Mouse (Mus musculus): Measurements from ENCODE around the gene Ebpl. TPM values are rescaled to one million over a fixed set of nuclear protein-coding genes. Genes with fewer than 3 reads are reported as not detected.

Ebpl gene
- polyA plus RNA-seq, 2 experiments, result 4.8 to 14.5 TPM

DNA sequence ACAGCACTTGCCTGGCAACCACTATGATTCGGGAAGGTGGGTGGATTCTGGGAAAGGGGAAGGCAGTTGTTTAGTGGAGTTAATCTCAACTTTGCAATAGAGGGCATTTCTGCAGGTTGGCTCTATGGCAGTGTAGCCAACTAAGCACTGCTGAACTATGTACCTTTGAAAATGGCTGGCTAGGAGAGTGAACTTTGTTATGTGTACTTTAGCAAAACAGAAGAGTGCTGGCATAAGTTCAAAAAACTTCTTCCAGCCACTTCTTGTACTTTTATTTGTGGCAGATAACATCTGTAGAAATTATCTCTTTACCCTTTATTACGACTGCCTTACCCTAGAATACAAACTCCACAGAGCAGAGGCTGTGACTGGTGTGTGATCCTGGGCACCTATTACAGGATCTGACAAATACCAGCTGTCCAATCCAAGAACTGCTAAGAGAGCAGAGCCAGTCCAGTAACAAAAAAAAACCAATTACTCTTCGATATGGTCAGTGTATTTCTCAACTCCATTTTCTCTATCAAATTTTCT lies 807 bp upstream of the Ebpl start:
- Histone ChIP-seq H3K4me3 (replicated peaks; ENCODE audit: low read length) (peak overlapping the region; percentile 54; the same call in 1 of the 2 replicates), H3K9ac (ENCODE audit: low read depth, low read length, severe bottlenecking) (no peak overlapping the region), H3K4me2 (replicated peaks; ENCODE audit: low read depth, low read length, severe bottlenecking) (peak overlapping the region; percentile 51), H3K27ac (replicated peaks; ENCODE audit: low read depth, low read length) (no peak overlapping the region), H3K9me3 (ENCODE audit: control insufficient read depth, low read length) (no peaks in the 10 kb centered on the region), H3K27me3 (ENCODE audit: control insufficient read depth, insufficient read depth, low read length) (no peaks in the 10 kb centered on the region), H3K4me1 (ENCODE audit: control insufficient read depth, insufficient read depth, low read length) (peaks cover 3% of the 10 kb centered on the region; the same call in 1 of the 2 replicates), H3K36me3 (ENCODE audit: control insufficient read depth, insufficient read depth, low read length) (peaks cover 2% of the 10 kb centered on the region; the same call in 1 of the 2 replicates)
- DNase-seq (ENCODE audit: low spot score), result no peak
- 64% methylated on average over 3 of the region's 3 CpGs for WGBS
- TF ChIP-seq POLR2A (IDR thresholded peaks at IDR 0.05; ENCODE audit: borderline replicate concordance, extremely low read depth, insufficient read depth, insufficient read length), result no peak
- no peak for ATAC-seq (ENCODE audit: low FRiP score, low read depth)

DNA sequence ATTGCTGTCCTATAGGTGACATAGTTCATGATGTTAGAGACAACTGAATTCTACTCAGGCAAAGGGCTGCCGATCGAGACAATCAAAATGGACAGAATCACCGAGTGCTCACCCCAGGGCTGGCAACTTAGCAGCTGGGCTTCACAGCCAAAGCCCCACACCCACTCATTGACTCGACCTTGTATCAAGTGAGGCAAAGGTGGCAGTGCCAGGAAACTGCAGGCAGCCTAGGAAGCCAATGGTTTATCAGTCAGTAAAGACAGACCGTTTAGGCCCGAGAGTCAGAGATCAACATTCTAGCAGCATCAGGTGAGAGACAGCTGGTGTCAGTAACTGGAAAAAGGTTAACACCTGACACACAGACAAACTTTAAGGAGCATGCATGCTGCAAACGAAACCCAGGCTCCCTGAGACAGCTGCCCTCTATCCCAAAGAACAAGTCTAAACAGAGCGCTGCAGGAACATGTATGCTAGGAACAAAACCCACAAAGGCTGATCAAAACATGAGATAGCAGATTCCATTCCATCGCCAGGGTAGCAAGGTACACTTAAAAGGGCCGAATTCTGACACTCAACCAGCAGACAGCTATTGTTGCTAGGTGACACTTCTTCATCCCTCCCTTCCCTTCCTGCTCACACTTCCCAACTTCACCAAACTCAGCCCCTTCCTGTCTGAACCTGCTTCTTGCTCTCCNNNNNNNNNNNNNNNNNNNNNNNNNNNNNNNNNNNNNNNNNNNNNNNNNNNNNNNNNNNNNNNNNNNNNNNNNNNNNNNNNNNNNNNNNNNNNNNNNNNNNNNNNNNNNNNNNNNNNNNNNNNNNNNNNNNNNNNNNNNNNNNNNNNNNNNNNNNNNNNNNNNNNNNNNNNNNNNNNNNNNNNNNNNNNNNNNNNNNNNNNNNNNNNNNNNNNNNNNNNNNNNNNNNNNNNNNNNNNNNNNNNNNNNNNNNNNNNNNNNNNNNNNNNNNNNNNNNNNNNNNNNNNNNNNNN lies 5.7 kb downstream of the Ebpl start:
- H3K4me1 ChIP-seq (ENCODE audit: control insufficient read depth, insufficient read depth, low read length), result no peaks in the 10 kb centered on the region
- H3K9me3 ChIP-seq (ENCODE audit: control insufficient read depth, low read length), result no peaks in the 10 kb centered on the region
- H3K27me3 ChIP-seq (ENCODE audit: control insufficient read depth, insufficient read depth, low read length), result no peaks in the 10 kb centered on the region
- 77% methylated on average over 10 of the region's 10 CpGs for WGBS
- no peak overlapping the region for H3K27ac ChIP-seq (replicated peaks; ENCODE audit: low read depth, low read length)
- H3K36me3 ChIP-seq (ENCODE audit: control insufficient read depth, insufficient read depth, low read length), result no peaks in the 10 kb centered on the region; the same call in 1 of the 2 replicates
- ATAC-seq (ENCODE audit: low FRiP score, low read depth) (no peak), DNase-seq (ENCODE audit: low spot score) (peak; percentile 29)
- no peak overlapping the region for H3K4me3 ChIP-seq (replicated peaks; ENCODE audit: low read length)
- no peak overlapping the region for H3K4me2 ChIP-seq (replicated peaks; ENCODE audit: low read depth, low read length, severe bottlenecking)
- no peak for TF ChIP-seq POLR2A (IDR thresholded peaks at IDR 0.05; ENCODE audit: borderline replicate concordance, extremely low read depth, insufficient read depth, insufficient read length)
- H3K9ac ChIP-seq (ENCODE audit: low read depth, low read length, severe bottlenecking), result no peak overlapping the region

DNA sequence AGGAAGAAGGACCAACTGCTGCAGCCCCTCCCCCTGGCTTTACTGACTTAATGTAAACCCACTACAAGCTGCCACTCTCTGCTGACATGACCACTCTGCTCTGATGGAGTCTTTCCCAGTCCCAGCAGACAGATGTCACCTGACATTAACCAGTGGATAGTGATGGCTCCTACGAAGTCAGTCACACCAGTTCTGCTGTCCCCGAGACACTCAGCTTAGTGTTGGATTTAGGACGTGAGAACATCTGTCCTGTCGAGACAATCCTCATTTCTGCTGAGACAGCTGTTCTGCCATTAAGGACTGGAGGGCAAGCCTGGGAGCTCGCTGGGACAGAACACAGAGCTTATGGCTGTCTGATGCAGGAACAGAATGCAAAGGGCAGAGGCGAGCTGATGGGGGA lies 9.4 kb downstream of the Ebpl start:
- ATAC-seq (ENCODE audit: low FRiP score, low read depth) (no peak), DNase-seq (ENCODE audit: low spot score) (no peak)
- no peak for TF ChIP-seq POLR2A (IDR thresholded peaks at IDR 0.05; ENCODE audit: borderline replicate concordance, extremely low read depth, insufficient read depth, insufficient read length)
- no peaks in the 10 kb centered on the region for H3K4me1 ChIP-seq (ENCODE audit: control insufficient read depth, insufficient read depth, low read length)
- no peak overlapping the region for H3K4me2 ChIP-seq (replicated peaks; ENCODE audit: low read depth, low read length, severe bottlenecking)
- H3K9me3 ChIP-seq (ENCODE audit: control insufficient read depth, low read length), result no peaks in the 10 kb centered on the region
- no peak overlapping the region for H3K4me3 ChIP-seq (replicated peaks; ENCODE audit: low read length)
- no peak overlapping the region for H3K9ac ChIP-seq (ENCODE audit: low read depth, low read length, severe bottlenecking)
- WGBS, result 54% methylated on average over 6 of the region's 6 CpGs
- H3K36me3 ChIP-seq (ENCODE audit: control insufficient read depth, insufficient read depth, low read length), result 0 out of 2 replicates have a peak, but pooled peaks cover 3% of the 10 kb centered on the region
- no peak overlapping the region for H3K27ac ChIP-seq (replicated peaks; ENCODE audit: low read depth, low read length)
- H3K27me3 ChIP-seq (ENCODE audit: control insufficient read depth, insufficient read depth, low read length), result no peaks in the 10 kb centered on the region

DNA sequence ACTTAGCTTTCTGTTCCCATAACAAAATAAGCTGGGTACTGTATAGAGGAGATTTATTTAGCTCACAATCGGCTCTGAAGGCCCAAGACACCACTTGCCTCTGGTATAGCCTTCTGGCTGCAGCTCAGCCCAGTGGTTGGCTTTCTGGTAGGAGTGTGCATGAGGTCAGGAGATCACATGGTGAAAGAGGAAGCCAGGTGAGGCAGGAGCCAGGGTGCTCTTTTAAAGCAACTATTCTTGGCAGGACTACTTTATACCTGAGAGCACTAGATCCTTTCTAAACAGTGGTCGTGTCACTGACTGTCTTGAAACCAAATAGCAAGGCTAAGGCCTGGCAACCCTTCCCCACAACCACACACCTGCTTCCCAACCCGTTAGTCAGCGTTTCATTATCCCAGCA lies 10.4 kb downstream of the Ebpl start:
- H3K27me3 ChIP-seq (ENCODE audit: control insufficient read depth, insufficient read depth, low read length), result no peaks in the 10 kb centered on the region
- WGBS, result 90% methylated on average over 4 of the region's 4 CpGs
- H3K9ac ChIP-seq (ENCODE audit: low read depth, low read length, severe bottlenecking), result no peak overlapping the region
- H3K9me3 ChIP-seq (ENCODE audit: control insufficient read depth, low read length), result no peaks in the 10 kb centered on the region
- no peak overlapping the region for H3K27ac ChIP-seq (replicated peaks; ENCODE audit: low read depth, low read length)
- ATAC-seq (ENCODE audit: low FRiP score, low read depth) (no peak), DNase-seq (ENCODE audit: low spot score) (no peak)
- H3K4me2 ChIP-seq (replicated peaks; ENCODE audit: low read depth, low read length, severe bottlenecking), result no peak overlapping the region
- H3K4me1 ChIP-seq (ENCODE audit: control insufficient read depth, insufficient read depth, low read length), result no peaks in the 10 kb centered on the region
- H3K4me3 ChIP-seq (replicated peaks; ENCODE audit: low read length), result no peak overlapping the region
- 0 out of 2 replicates have a peak, but pooled peaks cover 3% of the 10 kb centered on the region for H3K36me3 ChIP-seq (ENCODE audit: control insufficient read depth, insufficient read depth, low read length)
- TF ChIP-seq POLR2A (IDR thresholded peaks at IDR 0.05; ENCODE audit: borderline replicate concordance, extremely low read depth, insufficient read depth, insufficient read length), result no peak

DNA sequence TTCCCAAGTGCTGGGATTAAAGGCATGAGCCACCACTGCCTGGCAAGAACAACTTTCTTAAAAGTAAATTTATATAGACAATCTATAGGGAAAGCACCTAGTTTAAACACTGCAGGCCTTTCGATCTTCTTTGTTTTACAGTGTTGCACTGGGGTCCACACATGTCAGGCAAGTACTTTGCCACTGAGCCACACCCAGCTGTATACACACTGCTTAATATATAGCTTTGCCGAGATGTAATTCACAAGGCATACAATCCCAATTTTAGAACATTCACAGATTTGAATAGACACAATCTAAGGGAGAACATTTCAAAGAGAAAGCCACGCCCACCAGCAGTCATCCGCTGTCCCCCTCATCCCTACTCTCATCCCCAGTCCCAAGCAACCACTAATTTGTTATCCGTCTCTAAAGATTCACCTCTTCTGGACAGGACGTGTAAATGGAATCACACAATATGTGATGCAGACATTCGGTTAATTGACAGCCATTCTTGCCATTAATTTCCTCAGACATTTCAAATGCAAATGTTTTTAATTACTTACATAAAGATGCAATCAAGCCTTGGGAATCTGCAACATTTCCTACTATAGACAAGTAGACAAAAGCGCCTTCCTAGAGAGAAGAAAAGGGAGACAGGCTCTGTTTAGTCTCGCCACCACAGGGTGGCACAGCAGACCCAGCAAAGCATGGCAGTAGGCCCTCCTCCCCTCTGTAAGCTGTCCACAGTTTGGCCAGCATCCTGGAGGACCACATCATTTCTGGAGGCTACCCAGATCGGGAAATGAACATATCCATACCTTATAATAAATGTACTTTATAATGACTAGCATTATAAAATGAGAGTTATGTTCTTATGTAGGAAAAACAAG lies 13.2 kb downstream of the Ebpl start:
- H3K36me3 ChIP-seq (ENCODE audit: control insufficient read depth, insufficient read depth, low read length), result 0 out of 2 replicates have a peak, but pooled peaks cover 3% of the 10 kb centered on the region
- no peaks in the 10 kb centered on the region for H3K27me3 ChIP-seq (ENCODE audit: control insufficient read depth, insufficient read depth, low read length)
- H3K4me3 ChIP-seq (replicated peaks; ENCODE audit: low read length), result no peak overlapping the region
- no peak overlapping the region for H3K9ac ChIP-seq (ENCODE audit: low read depth, low read length, severe bottlenecking)
- WGBS, result 84% methylated on average over 10 of the region's 10 CpGs
- H3K4me1 ChIP-seq (ENCODE audit: control insufficient read depth, insufficient read depth, low read length), result no peaks in the 10 kb centered on the region
- H3K4me2 ChIP-seq (replicated peaks; ENCODE audit: low read depth, low read length, severe bottlenecking), result no peak overlapping the region
- no peak overlapping the region for H3K27ac ChIP-seq (replicated peaks; ENCODE audit: low read depth, low read length)
- no peak for ATAC-seq (ENCODE audit: low FRiP score, low read depth)
- no peaks in the 10 kb centered on the region for H3K9me3 ChIP-seq (ENCODE audit: control insufficient read depth, low read length)
- no peak for TF ChIP-seq POLR2A (IDR thresholded peaks at IDR 0.05; ENCODE audit: borderline replicate concordance, extremely low read depth, insufficient read depth, insufficient read length)
- no peak for DNase-seq (ENCODE audit: low spot score)
